Mouse (Mus musculus) embryonic facial prominence, embryonic 14.5 days (tissue): Measurements from ENCODE around the gene Scamp2. TPM values are rescaled to one million over a fixed set of nuclear protein-coding genes. Genes with fewer than 3 reads are reported as not detected.

Experiments
- ATAC-seq: fragments of 200-750 bp; cut with Nextera tagmentation; 2 replicates; pipeline ENCODE4 v1.8.0; 2017; ENCODE audit warnings: low read depth, moderate number of reproducible peaks, moderate TSS enrichment
- DNase-seq: peaks from one replicate; pipeline ENCODE4 v3.0.0-alpha.2; 2015; ENCODE audit warnings: low spot score
- H3K27ac ChIP-seq: fragments of 300-500 bp; sonication (generic); replicated peaks from 2 replicates; pipeline ENCODE4 v1.5.1; 2014; ENCODE audit warnings: low read depth, mild to moderate bottlenecking, low read length, moderate library complexity
- H3K27me3 ChIP-seq: fragments of 300-500 bp; sonication (generic); replicated peaks from 2 replicates; pipeline ENCODE4 v1.6.1; 2014; ENCODE audit warnings: low read length; ENCODE audit not compliant: control insufficient read depth, insufficient read depth
- H3K36me3 ChIP-seq: fragments of 300-500 bp; sonication (generic); 2 replicates; pipeline ENCODE4 v1.6.1; 2014; ENCODE audit warnings: low read length, mixed read lengths; ENCODE audit not compliant: control insufficient read depth, insufficient read depth
- H3K4me1 ChIP-seq: fragments of 300-500 bp; sonication (generic); 2 replicates; pipeline ENCODE4 v1.6.1; 2014; ENCODE audit warnings: antibody characterized with exemption, low read length; ENCODE audit not compliant: control insufficient read depth, insufficient read depth
- H3K4me2 ChIP-seq: fragments of 300-500 bp; sonication (generic); 2 replicates; pipeline ENCODE4 v1.6.1; 2014; ENCODE audit warnings: low read depth, mild to moderate bottlenecking, low read length, moderate library complexity, mixed read lengths
- H3K4me3 ChIP-seq: fragments of 300-500 bp; sonication (generic); 2 replicates; pipeline ENCODE4 v1.5.1; 2014; ENCODE audit warnings: low read depth, mild to moderate bottlenecking, low read length
- H3K9ac ChIP-seq: fragments of 300-500 bp; sonication (generic); 2 replicates; pipeline ENCODE4 v1.6.1; 2014; ENCODE audit warnings: low read depth, mild to moderate bottlenecking, low read length, moderate library complexity, mixed read lengths
- H3K9me3 ChIP-seq: fragments of 300-500 bp; sonication (generic); 2 replicates; pipeline ENCODE4 v1.6.1; 2016; ENCODE audit warnings: low read length; ENCODE audit not compliant: control insufficient read depth
- WGBS: fragments of 180-500 bp; shearing (Covaris S2); extraction: QIAGEN DNeasy Blood & Tissue Kit; methylation state at CpG from one replicate; pipeline ENCODE4 v1.1.7; 2014; 5-methylcytosine and 5-hydroxymethylcytosine counted together
- polyA plus RNA-seq: library from polyadenylated mRNA; unstranded; fragments of >200 nt; fragmentation: Nextera tagmentation; extraction: Ambion mirVana; gene quantifications from 2 replicates; pipeline ENCODE4 v1.2.1, GENCODE M21; 2014

Gene Scamp2
- polyA plus RNA-seq, 1 experiment from 2014 or later = 79.4 TPM

GRCm38 (mm10) chr9:57524439-57524838 is 36.3 kb upstream of the Scamp2 start:
- Histone ChIP-seq H3K36me3 (peaks cover 9% of the 10 kb centered on the region; the same call in 1 of the 2 replicates), H3K27me3 (no peaks in the 10 kb centered on the region), H3K4me1 (peaks cover 8% of the 10 kb centered on the region), H3K4me3 (no peak overlapping the region), H3K27ac (no peak overlapping the region), H3K9me3 (no peaks in the 10 kb centered on the region), H3K9ac (no peak overlapping the region), H3K4me2 (no peak overlapping the region)
- no peak for DNase-seq
- ATAC-seq = no peak

- H3K36me3 ChIP-seq = peaks cover 19% of the 10 kb centered on the region
- H3K4me3 ChIP-seq = no peak overlapping the region
- H3K4me2 ChIP-seq = no peak overlapping the region
- no peaks in the 10 kb centered on the region for H3K9me3 ChIP-seq
- ATAC-seq = no peak
- H3K4me1 ChIP-seq = peaks cover 8% of the 10 kb centered on the region
- no peaks in the 10 kb centered on the region for H3K27me3 ChIP-seq
- DNase-seq = no peak
- no peak overlapping the region for H3K27ac ChIP-seq
- WGBS = 84% methylated on average over 2 of the region's 2 CpGs
- H3K9ac ChIP-seq = no peak overlapping the region
Observed at GRCm38 (mm10) chr9:57525516-57525915, 35.2 kb upstream of the Scamp2 start.

- H3K4me1 ChIP-seq = peaks cover 8% of the 10 kb centered on the region
- DNase-seq (no peak), ATAC-seq (no peak)
- H3K9ac ChIP-seq = no peak overlapping the region
- H3K4me2 ChIP-seq = no peak overlapping the region
- peaks cover 26% of the 10 kb centered on the region for H3K36me3 ChIP-seq
- no peaks in the 10 kb centered on the region for H3K27me3 ChIP-seq
- H3K4me3 ChIP-seq = no peak overlapping the region
- no peak overlapping the region for H3K27ac ChIP-seq
- no peaks in the 10 kb centered on the region for H3K9me3 ChIP-seq
Observed at GRCm38 (mm10) chr9:57526435-57526834, 34.3 kb upstream of the Scamp2 start.

- Histone ChIP-seq H3K36me3 (peaks cover 59% of the 10 kb centered on the region), H3K4me2 (no peak overlapping the region), H3K27ac (no peak overlapping the region), H3K27me3 (no peaks in the 10 kb centered on the region), H3K4me3 (no peak overlapping the region), H3K9me3 (no peaks in the 10 kb centered on the region), H3K4me1 (no peaks in the 10 kb centered on the region), H3K9ac (no peak overlapping the region)
- no peak for DNase-seq
- no peak for ATAC-seq
- WGBS = 79% methylated on average over 1 of the region's 1 CpGs
Observed at GRCm38 (mm10) chr9:57531946-57532345, 28.8 kb upstream of the Scamp2 start.

- no peak overlapping the region for H3K9ac ChIP-seq
- WGBS = 85% methylated on average over 5 of the region's 5 CpGs
- no peak overlapping the region for H3K27ac ChIP-seq
- no peaks in the 10 kb centered on the region for H3K27me3 ChIP-seq
- DNase-seq (no peak), ATAC-seq (no peak)
- peaks cover 7% of the 10 kb centered on the region; the same call in 1 of the 2 replicates for H3K4me1 ChIP-seq
- H3K9me3 ChIP-seq = no peaks in the 10 kb centered on the region
- H3K4me3 ChIP-seq = peak overlapping the region; percentile 76; the same call in 1 of the 2 replicates
- peaks cover 46% of the 10 kb centered on the region for H3K36me3 ChIP-seq
- H3K4me2 ChIP-seq = peak overlapping the region; percentile 73
Observed at GRCm38 (mm10) chr9:57536362-57536761, 24.4 kb upstream of the Scamp2 start.

GRCm38 (mm10) chr9:57537044-57537727 is 23.6 kb upstream of the Scamp2 start, which contains the start of gene Fam219b:
Gene Fam219b (plus strand): TSS chr9:57537528.
- DNase-seq = peak; percentile 94
- Histone ChIP-seq H3K4me2 (peak within 1 kb of the TSS; percentile 73), H3K9me3 (no peaks in the 10 kb centered on the region), H3K27ac (peak within 1 kb of the TSS; percentile 56), H3K4me3 (peak within 1 kb of the TSS; percentile 76), H3K4me1 (peaks cover 7% of the 10 kb centered on the region; the same call in 1 of the 2 replicates), H3K9ac (peak within 1 kb of the TSS; percentile 88), H3K36me3 (peaks cover 40% of the 10 kb centered on the region), H3K27me3 (no peaks in the 10 kb centered on the region)
- 2% methylated on average over 45 of the region's 45 CpGs for WGBS
- ATAC-seq = peak; percentile 95

GRCm38 (mm10) chr9:57537728-57538181 is 23.0 kb upstream of the Scamp2 start:
- Histone ChIP-seq H3K27ac (peak overlapping the region; percentile 56), H3K9ac (peak overlapping the region; percentile 88), H3K4me1 (peaks cover 7% of the 10 kb centered on the region; the same call in 1 of the 2 replicates), H3K27me3 (no peaks in the 10 kb centered on the region), H3K4me3 (peak overlapping the region; percentile 76), H3K9me3 (no peaks in the 10 kb centered on the region), H3K4me2 (peak overlapping the region; percentile 73), H3K36me3 (peaks cover 40% of the 10 kb centered on the region)
- peak; percentile 57; the same call in 1 of the 2 replicates for ATAC-seq
- no peak for DNase-seq
- under 1% methylated on average over 24 of the region's 24 CpGs for WGBS

GRCm38 (mm10) chr9:57539550-57539949 is 21.2 kb upstream of the Scamp2 start:
- Histone ChIP-seq H3K27me3 (no peaks in the 10 kb centered on the region), H3K4me1 (peaks cover 7% of the 10 kb centered on the region; the same call in 1 of the 2 replicates), H3K4me3 (no peak overlapping the region), H3K4me2 (no peak overlapping the region), H3K27ac (no peak overlapping the region), H3K9ac (no peak overlapping the region), H3K36me3 (peaks cover 46% of the 10 kb centered on the region), H3K9me3 (no peaks in the 10 kb centered on the region)
- DNase-seq (no peak), ATAC-seq (no peak)
- WGBS = 89% methylated on average over 2 of the region's 2 CpGs

- DNase-seq (peak; percentile 70), ATAC-seq (no peak)
- no peak overlapping the region for H3K4me2 ChIP-seq
- H3K4me1 ChIP-seq = peaks cover 7% of the 10 kb centered on the region; the same call in 1 of the 2 replicates
- H3K9ac ChIP-seq = no peak overlapping the region
- H3K36me3 ChIP-seq = peaks cover 55% of the 10 kb centered on the region
- 12% methylated on average over 1 of the region's 1 CpGs for WGBS
- H3K27me3 ChIP-seq = no peaks in the 10 kb centered on the region
- no peak overlapping the region for H3K4me3 ChIP-seq
- H3K9me3 ChIP-seq = no peaks in the 10 kb centered on the region
- H3K27ac ChIP-seq = no peak overlapping the region
Observed at GRCm38 (mm10) chr9:57541312-57541711, 19.4 kb upstream of the Scamp2 start.
